Mouse (Mus musculus) kidney, adult 2 months (tissue): ENCODE measurements around the gene Sema4d. TPM values are rescaled to one million over a fixed set of nuclear protein-coding genes. Genes with fewer than 3 reads are reported as not detected.

Experiments used
- DNase-seq: peaks from one replicate; pipeline ENCODE4 v3.0.0; 2021
- H3K27ac ChIP-seq: fragments of 200-500 bp; 2 replicates; pipeline ENCODE4 v1.5.1; 2012; ENCODE audit warnings: low read depth, low read length, control low read depth, inconsistent platforms; ENCODE audit not compliant: insufficient read depth
- H3K27me3 ChIP-seq: fragments of 200-500 bp; replicated peaks from 2 replicates; pipeline ENCODE4 v1.6.1; 2012; ENCODE audit warnings: mild to moderate bottlenecking, moderate library complexity, low read length, inconsistent platforms; ENCODE audit not compliant: control insufficient read depth, insufficient read depth
- H3K36me3 ChIP-seq: fragments of 200-500 bp; 2 replicates; pipeline ENCODE4 v1.6.1; 2012; ENCODE audit warnings: mild to moderate bottlenecking, moderate library complexity, low read length, inconsistent platforms; ENCODE audit not compliant: control insufficient read depth, insufficient read depth
- H3K4me1 ChIP-seq: fragments of 200-500 bp; 2 replicates; pipeline ENCODE4 v1.6.1; 2011; ENCODE audit warnings: low read length; ENCODE audit not compliant: control insufficient read depth, insufficient read depth
- H3K4me3 ChIP-seq: fragments of 200-500 bp; 2 replicates; pipeline ENCODE4 v1.5.1; 2011; ENCODE audit warnings: mild to moderate bottlenecking, low read depth, low read length, control low read depth; ENCODE audit not compliant: insufficient read depth
- CTCF ChIP-seq: fragments of 200-500 bp; conservative IDR thresholded peaks from 2 replicates; pipeline ENCODE4 v1.5.1; 2011; ENCODE audit warnings: low read depth, mild to moderate bottlenecking, control low read depth, low read length, moderate library complexity, mixed read lengths; ENCODE audit not compliant: insufficient read depth, insufficient read length
- POLR2A ChIP-seq: fragments of 200-500 bp; IDR thresholded peaks from one replicate; pipeline ENCODE4 v1.6.1; 2011; ENCODE audit warnings: low read depth, low read length, control low read depth
- WGBS: fragments of 180-500 bp; shearing (Covaris S2); methylation state at CpG from one replicate; pipeline ENCODE4 v1.1.7; 2018; 5-methylcytosine and 5-hydroxymethylcytosine counted together
- polyA plus RNA-seq: library from polyadenylated mRNA; depleted of rRNA; stranded (reverse); fragments of >200 nt; gene quantifications from 2 replicates; pipeline ENCODE4 v1.2.3, GENCODE M21; 2012

The Sema4d gene
- polyA plus RNA-seq, 1 experiment = 93.2 TPM

- H3K4me1 ChIP-seq = peaks cover 46% of the 10 kb centered on the region
- H3K4me3 ChIP-seq = no peak overlapping the region
- H3K27me3 ChIP-seq = no peaks in the 10 kb centered on the region
- peak; percentile 34 for DNase-seq
- no peak for TF ChIP-seq CTCF
- TF ChIP-seq POLR2A = no peak
- H3K36me3 ChIP-seq = no peaks in the 10 kb centered on the region
- WGBS = 20% methylated on average over 8 of the region's 8 CpGs
- peak overlapping the region; percentile 69 for H3K27ac ChIP-seq
Observed at GRCm38 (mm10) chr13:51767513-51767912, 26.0 kb downstream of the Sema4d start.

GRCm38 (mm10) chr13:51766756-51767155, 26.8 kb downstream of the Sema4d start:
- 59% methylated on average over 4 of the region's 4 CpGs for WGBS
- H3K4me3 ChIP-seq = no peak overlapping the region

GRCm38 (mm10) chr13:51765369-51765768, 28.2 kb downstream of the Sema4d start:
- H3K4me1 ChIP-seq = peaks cover 38% of the 10 kb centered on the region
- H3K36me3 ChIP-seq = no peaks in the 10 kb centered on the region
- 52% methylated on average over 5 of the region's 5 CpGs for WGBS
- peak; percentile 29 for DNase-seq
- no peak overlapping the region for H3K27ac ChIP-seq
- no peak overlapping the region for H3K4me3 ChIP-seq
- no peak for TF ChIP-seq POLR2A
- no peak for TF ChIP-seq CTCF
- H3K27me3 ChIP-seq = no peaks in the 10 kb centered on the region

More at GRCm38 (mm10) chr13:51766756-51767155, 26.8 kb downstream of the Sema4d start:
- H3K36me3 ChIP-seq = no peaks in the 10 kb centered on the region
- 0 out of 2 replicates have a peak overlapping the region, but pooled peaks have one; percentile 69 for H3K27ac ChIP-seq
- TF ChIP-seq CTCF (no peak), POLR2A (no peak)
- H3K27me3 ChIP-seq = no peaks in the 10 kb centered on the region
- DNase-seq = peak; percentile 57
- peaks cover 46% of the 10 kb centered on the region for H3K4me1 ChIP-seq

- WGBS = 67% methylated on average over 12 of the region's 12 CpGs
- DNase-seq = peak; percentile 52
Observed at GRCm38 (mm10) chr13:51763019-51763698, 30.4 kb downstream of the Sema4d start.

GRCm38 (mm10) chr13:51761186-51761813, 32.2 kb downstream of the Sema4d start:
- Histone ChIP-seq H3K4me1 (peaks cover 8% of the 10 kb centered on the region), H3K27me3 (no peaks in the 10 kb centered on the region), H3K36me3 (no peaks in the 10 kb centered on the region), H3K4me3 (no peak overlapping the region), H3K27ac (no peak overlapping the region)
- TF ChIP-seq CTCF (no peak), POLR2A (no peak)
- no peak for DNase-seq
- WGBS = 79% methylated on average over 10 of the region's 10 CpGs

More at GRCm38 (mm10) chr13:51763019-51763698, 30.4 kb downstream of the Sema4d start:
- Histone ChIP-seq H3K27ac (peak overlapping the region; percentile 34; the same call in 1 of the 2 replicates), H3K4me1 (peaks cover 20% of the 10 kb centered on the region), H3K27me3 (no peaks in the 10 kb centered on the region), H3K4me3 (no peak overlapping the region), H3K36me3 (no peaks in the 10 kb centered on the region)
- TF ChIP-seq POLR2A = no peak
- TF ChIP-seq CTCF = no peak

- 92% methylated on average over 6 of the region's 6 CpGs for WGBS
- Histone ChIP-seq H3K36me3 (no peaks in the 10 kb centered on the region), H3K4me1 (peaks cover 9% of the 10 kb centered on the region)
Observed at GRCm38 (mm10) chr13:51759256-51759987, 34.1 kb downstream of the Sema4d start.

More at GRCm38 (mm10) chr13:51759256-51759987, 34.1 kb downstream of the Sema4d start:
- Histone ChIP-seq H3K4me3 (no peak overlapping the region), H3K27ac (no peak overlapping the region), H3K27me3 (no peaks in the 10 kb centered on the region)
- TF ChIP-seq CTCF = no peak
- TF ChIP-seq POLR2A = no peak
- DNase-seq = no peak
